Mouse (Mus musculus) urinary bladder, postnatal 36 days (tissue): ENCODE results near the gene Gm13088.
"Not testable (repeated sequence)": the region's sequence is repeated elsewhere in the genome, so short reads cannot be mapped to it uniquely, and the experiment has no call there.

ENCODE experiments used
- DNase-seq, 2 experiments: peaks; one replicate each; pipeline ENCODE4 v3.0.0; 2022; ENCODE audit warnings: low spot score in 2 of 2, mixed read lengths in 1 of 2

The Gm13088 gene

DNA sequence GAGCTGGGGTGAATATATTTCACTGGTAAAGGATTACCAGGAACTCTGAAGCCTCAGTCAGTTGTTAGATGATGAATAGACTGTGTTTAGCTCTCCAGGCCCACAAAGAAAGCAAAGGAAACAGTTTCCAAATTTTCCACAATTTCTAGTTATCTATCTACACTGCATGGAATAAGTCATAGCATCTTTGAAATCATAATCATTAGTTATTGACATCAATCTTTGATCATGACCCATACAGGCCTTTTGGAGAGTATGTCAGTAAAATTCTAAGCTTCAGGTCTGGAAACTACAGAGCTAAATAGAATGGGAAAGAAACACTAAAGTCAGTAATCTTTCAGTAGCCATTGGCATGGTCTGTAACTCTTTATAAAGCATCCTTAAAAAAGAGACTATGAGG is at the start of gene Gm13088:
TSS of gene Gm13088 (minus strand) at position 101 of the 400 bp plus-strand sequence.
- not testable (repeated sequence) for DNase-seq

DNA sequence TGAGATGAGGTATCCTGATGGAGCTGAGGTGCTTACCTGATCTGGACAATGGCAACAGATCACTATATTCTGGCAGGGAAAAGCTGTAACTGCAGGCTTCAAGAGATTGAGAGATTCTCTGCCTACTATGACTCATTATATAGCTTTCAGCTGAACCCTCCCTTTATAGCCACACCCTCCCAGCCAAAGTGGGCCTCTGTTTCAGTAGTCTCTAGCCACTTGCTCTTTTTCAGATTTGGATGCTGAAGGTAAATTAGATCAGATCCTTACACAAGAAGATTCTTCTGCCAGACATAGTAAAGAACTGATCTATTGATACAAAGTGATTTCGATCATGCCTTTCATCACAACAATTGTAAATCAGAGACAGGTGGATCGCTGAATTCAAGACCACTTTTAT is 45.6 kb upstream of the Gm13088 start, which contains the start of gene Gm13089:
TSS of gene Gm13089 (minus strand) at position 101 of the 400 bp plus-strand sequence.
- DNase-seq = no peak

DNA sequence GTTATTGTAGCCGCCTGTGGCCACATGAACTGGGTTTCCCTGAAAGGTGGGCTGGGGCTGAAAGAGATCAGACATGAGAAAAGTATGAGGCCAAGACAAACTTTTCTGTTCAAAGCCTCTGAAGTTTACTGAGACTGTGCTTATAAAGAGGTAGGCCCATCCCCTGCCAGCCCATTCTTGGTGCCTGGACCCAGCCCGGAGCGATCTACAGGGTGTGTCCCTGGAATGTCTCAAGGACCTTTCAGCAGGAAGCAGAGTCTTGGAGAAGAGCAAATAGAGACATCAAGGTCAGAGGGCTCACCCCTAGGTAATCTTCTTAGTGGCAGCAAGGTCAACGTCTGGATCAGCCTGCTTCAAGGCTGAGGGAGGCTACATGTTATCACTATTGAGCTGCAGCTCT is 38.9 kb downstream of the Gm13088 start:
- DNase-seq = not testable (repeated sequence)

DNA sequence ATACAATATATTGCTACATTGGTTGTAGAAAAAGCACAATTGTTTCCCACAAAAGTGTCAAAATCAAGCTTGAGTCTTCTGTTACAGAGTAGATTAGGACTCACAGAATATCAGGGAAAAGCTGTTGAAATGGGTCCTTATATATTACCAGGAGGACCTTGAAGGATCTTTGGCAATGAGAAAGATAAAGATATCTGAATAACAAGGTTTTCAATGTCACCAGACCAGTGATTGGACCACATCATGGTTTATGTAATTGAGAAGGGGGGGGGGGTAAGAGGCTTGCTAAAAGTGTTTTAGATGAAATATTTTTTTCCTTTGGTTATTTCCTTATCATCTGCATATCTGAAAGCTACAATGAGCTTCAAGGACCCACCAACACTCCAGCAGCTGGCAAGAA is 42.3 kb downstream of the Gm13088 start, which contains the start of gene Gm13083:
TSS of gene Gm13083 (plus strand) at position 301 of the 400 bp plus-strand sequence.
- not testable (repeated sequence) for DNase-seq

DNA sequence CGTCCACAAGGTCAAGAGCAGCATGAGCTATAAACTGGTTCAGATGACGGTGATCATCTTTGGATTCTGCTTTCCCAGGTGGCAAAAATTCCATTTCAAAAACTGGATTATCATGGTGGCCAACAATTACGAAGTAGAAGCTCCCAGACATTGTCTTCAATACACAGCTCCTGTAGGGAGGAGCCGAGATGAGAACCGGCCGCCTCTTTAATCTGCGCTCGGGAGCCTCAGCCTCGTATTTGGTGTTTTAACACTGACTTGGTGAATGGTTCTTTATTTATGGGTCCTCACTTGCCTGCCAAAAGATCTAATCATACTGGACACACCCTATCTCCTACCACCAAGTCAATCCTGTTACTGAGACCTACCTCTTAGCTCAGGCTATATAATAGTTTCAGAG is 45.1 kb downstream of the Gm13088 start:
- DNase-seq = not testable (repeated sequence)
